Comparison of ENCODE assay signal across 26 mouse cellular contexts in genomic region chr17:88632631-88633030, GRCm38 (mm10). TPM values are rescaled to one million over a fixed set of nuclear protein-coding genes. Genes with fewer than 3 reads are reported as not detected.
DNase-seq lines count a peak whose midpoint lies in the region; ATAC-seq and TF ChIP-seq lines count a peak whose summit lies in the region.
"Had no signal": no experiment of that assay in that cellular context is flagged by ENCODE, and none has a peak within 500 bp of the region (broad histone marks: within the 10 kb centered on the region; RNA-seq: fewer than 3 reads in every experiment).

No protein-coding gene starts in this region.

- H3K27ac ChIP-seq in gastrocnemius, adult 2 months: peak overlapping the region; percentile 80; the same call in 1 of the 2 replicates
- H3K27ac ChIP-seq in liver, embryonic 11.5 days (ENCODE audit: low read depth, low read length): no peak overlapping the region
- no peak overlapping the region for H3K27ac ChIP-seq in liver, embryonic 12.5 days
- H3K27ac ChIP-seq: forebrain, embryonic 10.5 days; forebrain, embryonic 13.5 days had no signal

- H3K4me1 ChIP-seq in liver, embryonic 11.5 days (replicated peaks; ENCODE audit: control insufficient read depth, insufficient read depth, low read length): peaks cover 10% of the 10 kb centered on the region
- peaks cover 16% of the 10 kb centered on the region; the same call in 1 of the 2 replicates for H3K4me1 ChIP-seq in liver, embryonic 12.5 days

- H3K9ac ChIP-seq in liver, embryonic 11.5 days (ENCODE audit: low read depth, low read length): no peak overlapping the region
- H3K9ac ChIP-seq in liver, embryonic 12.5 days: no peak overlapping the region
- H3K9ac ChIP-seq: embryonic facial prominence, embryonic 13.5 days; embryonic facial prominence, embryonic 15.5 days; forebrain, embryonic 13.5 days had no signal

- H3K4me3 ChIP-seq in gastrocnemius, adult 2 months: no peak overlapping the region
- no peak overlapping the region for H3K4me3 ChIP-seq in liver, embryonic 11.5 days (ENCODE audit: low read depth, low read length)
- no peak overlapping the region for H3K4me3 ChIP-seq in liver, embryonic 12.5 days
- H3K4me3 ChIP-seq: embryonic facial prominence, embryonic 13.5 days; embryonic facial prominence, embryonic 15.5 days; erythroblast, embryonic 14.5 days; forebrain, embryonic 10.5 days; forebrain, embryonic 13.5 days had no signal

- no peak for ATAC-seq in liver, embryonic 11.5 days (replicated peaks; ENCODE audit: low FRiP score)
- no peak for ATAC-seq in liver, embryonic 12.5 days
- ATAC-seq: forebrain, embryonic 13.5 days; forebrain, embryonic 16.5 days had no signal

- no peaks in the 10 kb centered on the region for H3K9me3 ChIP-seq in liver, embryonic 11.5 days (ENCODE audit: control insufficient read depth, low read length)
- no peaks in the 10 kb centered on the region for H3K9me3 ChIP-seq in liver, embryonic 12.5 days (replicated peaks)
- H3K9me3 ChIP-seq: embryonic facial prominence, embryonic 13.5 days; embryonic facial prominence, embryonic 15.5 days; forebrain, embryonic 10.5 days; forebrain, embryonic 13.5 days had no signal

- DNase-seq in gastrocnemius, adult 2 months: no peak
- DNase-seq in gastrocnemius, adult 18-20 months (ENCODE audit: low spot score): no peak
- DNase-seq in liver, embryonic 11.5 days (ENCODE audit: low spot score): peak; percentile 1
- no peak for DNase-seq in heart, adult 8-10 months (ENCODE audit: low spot score)
- DNase-seq: adrenal gland, adult 2 months; adrenal gland, postnatal 10 days; adrenal gland, postnatal 25 days; cerebellum, adult 11 months; cerebellum, adult 18-20 months; cerebellum, adult 8-10 months; cerebellum, adult 9-11 months; cerebellum, postnatal 14 days; cerebellum, postnatal 36 days; embryo, embryonic 11 days had no signal

- H3K4me2 ChIP-seq in liver, embryonic 11.5 days: no peak overlapping the region
- H3K4me2 ChIP-seq in liver, embryonic 12.5 days: no peak overlapping the region
- H3K4me2 ChIP-seq: embryonic facial prominence, embryonic 13.5 days; embryonic facial prominence, embryonic 15.5 days; forebrain, embryonic 13.5 days had no signal

- 88% methylated on average over 3 of the region's 3 CpGs for WGBS in liver, embryonic 11.5 days
- 66% methylated on average over 3 of the region's 3 CpGs for WGBS in liver, embryonic 12.5 days (ENCODE audit: insufficient replicate concordance)

- no peaks in the 10 kb centered on the region for H3K27me3 ChIP-seq in liver, embryonic 11.5 days (replicated peaks; ENCODE audit: control insufficient read depth, insufficient read depth, low read length)
- H3K27me3 ChIP-seq in liver, embryonic 12.5 days (replicated peaks): no peaks in the 10 kb centered on the region
- H3K27me3 ChIP-seq: embryonic facial prominence, embryonic 13.5 days; embryonic facial prominence, embryonic 15.5 days; forebrain, embryonic 13.5 days had no signal

- TF ChIP-seq CTCF in gastrocnemius, adult 2 months (IDR thresholded peaks at IDR 0.05): no peak

- H3K36me3 ChIP-seq in liver, embryonic 11.5 days (ENCODE audit: control insufficient read depth, insufficient read depth, low read length): no peaks in the 10 kb centered on the region
- H3K36me3 ChIP-seq in liver, embryonic 12.5 days: peaks cover 8% of the 10 kb centered on the region; the same call in 1 of the 2 replicates

- intact Hi-C loops in gastrocnemius, adult 2 months (cut with DNase I): no loop called here

RNA-seq across cellular contexts. Expression of gene Ston1, which starts 35.1 kb away (rescaled TPM):
- 10 to 100 TPM in 1 of 2 experiments, 1 to 10 TPM in 1; 5.4 to 14.2 TPM for total RNA-seq in gastrocnemius, adult 2 months (2021)
- total RNA-seq in gastrocnemius, adult 18-20 months (2021): 1 to 10 TPM; 5.1 to 6.2 TPM
- polyA plus RNA-seq in liver, embryonic 11.5 days (2014; fragmentation: Nextera tagmentation; extraction: Ambion mirVana): 2.8 and 2.9 TPM in 2 replicates
- polyA plus RNA-seq in liver, embryonic 12.5 days (2016; fragmentation: Nextera tagmentation; extraction: Ambion mirVana): 1.4 TPM in 2 replicates
- 10 to 100 TPM; 15.0 to 20.7 (median 18.0) TPM for total RNA-seq in heart, adult 8-10 months (2022)
- total RNA-seq: common myeloid progenitor, adult 5-6 weeks had no signal
- polyA plus RNA-seq: erythroblast, embryonic 14.5 days had no signal

RNA-seq across cellular contexts. Expression of gene Gtf2a1l, which starts 35.8 kb away (rescaled TPM):
- not detected for total RNA-seq in gastrocnemius, adult 2 months (2021)
- not detected for total RNA-seq in gastrocnemius, adult 18-20 months (2021)
- 0.14 TPM in 1 of 2 replicates, not detected in the other for polyA plus RNA-seq in liver, embryonic 11.5 days (2014; fragmentation: Nextera tagmentation; extraction: Ambion mirVana)
- not detected in 2 replicates for polyA plus RNA-seq in liver, embryonic 12.5 days (2016; fragmentation: Nextera tagmentation; extraction: Ambion mirVana)
- not detected for total RNA-seq in heart, adult 8-10 months (2022)
- total RNA-seq: adrenal gland, postnatal 10 days; adrenal gland, postnatal 25 days; adrenal gland, postnatal 4 days; common myeloid progenitor, adult 5-6 weeks; MEL had no signal
- polyA plus RNA-seq: adrenal gland, adult 2 months; C2C12; embryonic facial prominence, embryonic 11.5 days; erythroblast, embryonic 14.5 days; forebrain, embryonic 10.5 days had no signal
